Mouse (Mus musculus) WW6 (cell line): Measurements from ENCODE around the gene Pcsk1n.

Experiments
- DNase-seq: peaks from one replicate; pipeline ENCODE4 v3.0.0-alpha.2; 2013; ENCODE audit warnings: low read depth, low spot score

The Pcsk1n gene

GRCm38 (mm10) chrX:7947108-7947899 lies 27.7 kb downstream of the Pcsk1n start, which contains the start of gene Hdac6:
Gene Hdac6, minus strand, starts transcription at chrX:7947889.
- DNase-seq: no peak

- peak; percentile 80 for DNase-seq
Measured at GRCm38 (mm10) chrX:7947900-7948492, 28.4 kb downstream of the Pcsk1n start.

DNA sequence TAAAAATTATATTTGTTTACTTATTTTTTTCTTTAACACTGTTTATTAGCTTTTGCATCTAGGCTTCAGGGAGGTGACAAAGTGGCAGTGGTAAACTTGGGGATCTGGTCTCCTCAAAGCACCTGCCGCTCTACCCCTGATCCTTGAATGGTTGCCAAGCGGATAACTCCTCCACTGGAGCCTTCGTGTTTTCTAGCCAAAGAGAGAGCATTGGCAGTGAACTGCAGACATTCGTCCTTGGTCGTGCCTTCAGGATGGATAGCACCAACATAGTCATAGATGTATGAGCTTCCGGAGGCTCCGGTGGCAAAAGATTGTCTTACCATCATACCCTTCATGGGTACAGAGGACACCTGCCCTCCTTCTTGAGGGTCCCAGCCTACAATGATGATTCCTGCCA lies 30.5 kb downstream of the Pcsk1n start:
- DNase-seq: no peak

DNA sequence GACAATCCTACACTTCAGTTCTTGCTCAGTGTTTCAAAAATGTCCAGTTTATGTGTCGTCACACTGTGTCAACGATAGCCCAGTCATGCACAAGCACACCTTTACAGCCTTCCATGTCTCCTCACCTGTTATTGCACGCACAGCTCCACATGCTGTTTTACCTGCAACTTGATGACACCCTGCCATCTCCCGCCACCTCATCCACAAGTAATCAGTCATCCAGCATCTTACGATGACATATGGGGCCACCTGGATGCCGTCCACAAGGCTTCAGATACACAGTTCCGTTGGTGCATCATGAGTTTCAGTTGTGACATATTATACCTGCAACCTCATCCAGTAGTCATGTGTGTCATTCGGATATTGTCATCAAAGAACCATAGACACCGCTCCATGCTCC lies 39.2 kb downstream of the Pcsk1n start:
- DNase-seq: no peak

- no peak for DNase-seq
Measured at GRCm38 (mm10) chrX:7963829-7964626, 44.4 kb downstream of the Pcsk1n start.

DNA sequence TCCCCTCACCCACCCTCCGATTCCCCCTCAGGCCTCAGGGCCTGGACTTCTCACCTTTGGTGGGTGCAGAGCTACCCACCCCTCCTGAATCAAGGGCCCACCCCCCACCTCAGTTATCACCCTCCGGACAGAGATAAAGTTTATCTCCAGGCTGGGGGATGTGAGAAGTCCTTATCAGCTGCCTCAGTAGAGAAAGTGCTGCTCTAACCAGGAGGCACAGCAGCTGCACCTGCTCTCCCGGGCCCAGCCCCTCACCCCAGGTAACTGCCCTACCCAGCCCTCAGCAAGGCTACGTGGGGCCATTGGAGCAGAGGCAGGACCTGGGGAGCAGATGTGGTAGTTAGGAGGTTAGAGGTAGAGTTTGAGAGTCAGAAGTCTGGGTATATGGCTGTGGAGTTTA lies 46.5 kb downstream of the Pcsk1n start:
- DNase-seq: no peak

DNA sequence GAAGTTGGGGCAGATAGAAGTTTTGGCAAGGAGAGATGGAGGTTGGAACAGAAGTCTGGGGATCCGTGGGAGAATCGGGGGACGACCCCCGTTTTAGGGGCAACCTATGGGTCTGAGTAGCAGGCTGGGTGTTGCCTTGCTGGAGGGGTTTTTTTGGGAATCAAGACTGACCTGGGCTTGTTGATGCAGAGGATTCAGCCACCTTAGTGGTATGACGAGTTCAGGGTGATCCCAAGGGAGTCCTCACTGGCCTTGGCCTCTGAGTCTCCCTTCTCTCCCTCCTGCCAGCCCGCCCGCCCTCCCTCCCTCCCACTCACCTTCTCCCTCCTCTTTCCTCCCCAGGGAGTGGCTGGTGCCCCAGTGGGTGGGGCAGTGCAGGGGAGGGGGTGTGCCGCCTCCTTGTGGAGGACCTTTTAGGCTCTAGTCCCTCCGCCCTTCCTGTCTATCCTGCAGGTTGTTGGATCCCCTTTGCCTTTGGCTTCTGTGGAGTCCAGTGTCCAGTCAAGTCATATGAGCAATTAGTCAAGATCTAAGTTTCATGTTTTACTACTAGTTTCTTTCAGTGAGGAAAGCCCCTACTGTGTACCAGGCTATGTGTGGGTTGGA lies 48.1 kb downstream of the Pcsk1n start:
- DNase-seq: no peak

DNA sequence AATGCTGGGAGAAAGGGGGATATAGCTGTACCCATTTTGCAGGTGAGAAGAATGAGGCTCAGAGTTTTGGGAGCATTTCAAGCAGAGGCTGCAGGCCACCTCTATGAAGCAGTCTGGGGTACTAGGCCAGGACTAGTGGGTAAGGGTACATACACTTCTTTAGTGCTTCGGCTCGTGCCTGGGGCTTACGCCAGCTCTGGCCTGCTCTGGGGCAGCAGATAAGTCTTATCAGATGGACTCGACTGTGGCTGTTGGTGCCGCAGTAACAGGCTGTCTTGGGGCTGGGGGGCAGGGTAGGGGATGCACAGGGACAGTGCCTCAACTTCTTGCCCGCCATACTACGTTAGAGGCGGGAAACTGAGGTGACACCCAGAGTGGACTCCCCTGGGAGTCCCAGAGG lies 48.6 kb downstream of the Pcsk1n start:
- DNase-seq: no peak

- no peak for DNase-seq
Measured at GRCm38 (mm10) chrX:7968899-7969298, 49.3 kb downstream of the Pcsk1n start.

DNA sequence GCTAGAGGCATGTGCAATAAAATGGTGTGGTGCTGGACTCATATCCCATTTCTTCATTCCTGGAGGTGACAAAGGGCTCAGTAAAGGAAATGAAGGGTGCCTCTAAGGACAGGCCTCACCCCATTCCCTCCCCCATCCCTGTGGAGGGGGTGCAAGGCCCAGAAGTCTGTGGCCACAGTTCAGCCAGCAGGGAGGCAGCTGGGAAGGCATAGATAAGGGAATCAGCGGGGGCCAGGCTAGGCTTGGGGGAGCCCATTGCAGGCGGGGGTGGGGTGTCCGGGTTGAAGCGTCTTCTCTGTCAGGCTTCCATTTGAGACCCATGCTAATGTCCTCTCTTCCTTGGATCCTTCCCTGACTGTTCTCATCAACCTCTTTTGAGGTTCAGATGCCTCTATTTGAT lies 51.7 kb downstream of the Pcsk1n start:
- DNase-seq: no peak
